Mouse (Mus musculus): ENCODE results near the gene Dchs1. TPM values are rescaled to one million over a fixed set of nuclear protein-coding genes. Genes with fewer than 3 reads are reported as not detected.
"Not testable (repeated sequence)": the region's sequence is repeated elsewhere in the genome, so short reads cannot be mapped to it uniquely, and the experiment has no call there.

Gene Dchs1
- polyA plus RNA-seq, 1 experiment = 28.6 TPM

DNA sequence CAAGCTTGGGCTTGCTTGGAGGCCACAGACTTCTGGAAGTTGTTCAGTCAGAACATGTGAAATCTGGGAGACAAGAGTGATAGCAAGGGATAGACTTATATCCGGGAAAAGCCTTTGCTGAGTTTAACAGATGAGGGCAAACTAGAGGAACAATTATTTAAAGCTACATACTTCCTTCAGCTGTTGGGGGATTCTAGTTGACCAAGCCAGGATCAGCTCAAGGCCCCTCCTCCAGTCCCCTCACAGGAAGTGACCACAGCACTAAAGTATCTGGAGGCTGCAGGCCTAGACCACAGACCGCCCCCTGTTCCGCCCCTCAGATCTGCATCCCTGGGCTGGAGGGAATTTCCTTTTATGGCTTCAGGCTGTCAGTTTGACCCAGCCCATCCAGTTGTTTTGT is 48.5 kb downstream of the Dchs1 start:
- Histone ChIP-seq H3K4me3 (ENCODE audit: insufficient read depth, low read length) (peak overlapping the region; percentile 99), H3K4me1 (ENCODE audit: control insufficient read depth, insufficient read depth, low read length) (peaks cover 9% of the 10 kb centered on the region), H3K27ac (ENCODE audit: insufficient read depth, low read length) (peak overlapping the region; percentile 99)
- TF ChIP-seq CTCF (IDR thresholded peaks at IDR 0.05; ENCODE audit: borderline replicate concordance, insufficient read depth, low read length) (no peak), POLR2A (IDR thresholded peaks at IDR 0.05; ENCODE audit: low read depth, low read length) (peak; percentile 67)

DNA sequence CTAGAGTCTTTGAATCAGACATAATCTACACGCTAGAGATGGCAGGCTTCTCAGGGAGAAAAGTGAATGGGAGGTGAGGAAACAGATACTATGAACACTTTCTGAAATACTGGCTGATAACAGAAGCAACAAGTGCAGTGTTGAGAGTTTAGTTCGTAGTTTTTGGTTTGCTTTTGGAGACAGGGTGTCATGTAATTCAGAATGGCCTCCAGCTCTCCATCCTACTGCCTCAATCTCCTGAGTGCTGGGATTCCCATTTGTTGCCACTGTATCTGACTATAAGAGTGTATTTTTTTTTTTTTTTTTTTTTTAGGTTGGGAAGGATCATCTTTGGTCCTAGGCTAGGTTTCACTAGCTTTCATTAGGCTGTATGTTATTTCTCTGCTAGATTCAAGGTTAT is 49.2 kb downstream of the Dchs1 start:
- TF ChIP-seq CTCF (IDR thresholded peaks at IDR 0.05; ENCODE audit: borderline replicate concordance, insufficient read depth, low read length) = no peak
- TF ChIP-seq POLR2A (IDR thresholded peaks at IDR 0.05; ENCODE audit: low read depth, low read length) = no peak
- Histone ChIP-seq H3K4me1 (ENCODE audit: control insufficient read depth, insufficient read depth, low read length) (peaks cover 9% of the 10 kb centered on the region), H3K27ac (ENCODE audit: insufficient read depth, low read length) (peak overlapping the region; percentile 99), H3K4me3 (ENCODE audit: insufficient read depth, low read length) (peak overlapping the region; percentile 99)

DNA sequence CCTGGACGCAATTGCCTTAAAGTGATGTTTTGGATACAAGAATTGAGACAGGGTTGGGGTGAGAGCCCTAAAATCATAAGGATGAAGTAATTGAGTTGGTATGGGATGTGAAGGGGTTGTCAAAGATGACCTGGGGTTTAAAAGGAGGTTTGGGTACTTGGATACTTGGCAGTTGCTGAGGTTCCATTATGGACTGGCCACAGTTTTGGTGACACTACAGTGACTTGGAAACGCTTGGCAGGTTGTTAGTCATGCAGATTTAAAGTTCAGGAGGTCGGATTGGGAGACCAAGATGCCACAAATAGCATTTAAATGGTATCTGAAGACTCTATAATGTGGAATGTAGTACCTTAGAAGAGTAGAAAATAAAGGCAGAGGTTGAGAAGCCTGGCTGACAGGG is 49.8 kb downstream of the Dchs1 start:
- Histone ChIP-seq H3K4me1 (ENCODE audit: control insufficient read depth, insufficient read depth, low read length) (peaks cover 9% of the 10 kb centered on the region), H3K4me3 (ENCODE audit: insufficient read depth, low read length) (peak overlapping the region; percentile 99), H3K27ac (ENCODE audit: insufficient read depth, low read length) (peak overlapping the region; percentile 99)
- TF ChIP-seq POLR2A (IDR thresholded peaks at IDR 0.05; ENCODE audit: low read depth, low read length) (peak; percentile 18; the same call in 1 of the 2 replicates), CTCF (IDR thresholded peaks at IDR 0.05; ENCODE audit: borderline replicate concordance, insufficient read depth, low read length) (no peak)

DNA sequence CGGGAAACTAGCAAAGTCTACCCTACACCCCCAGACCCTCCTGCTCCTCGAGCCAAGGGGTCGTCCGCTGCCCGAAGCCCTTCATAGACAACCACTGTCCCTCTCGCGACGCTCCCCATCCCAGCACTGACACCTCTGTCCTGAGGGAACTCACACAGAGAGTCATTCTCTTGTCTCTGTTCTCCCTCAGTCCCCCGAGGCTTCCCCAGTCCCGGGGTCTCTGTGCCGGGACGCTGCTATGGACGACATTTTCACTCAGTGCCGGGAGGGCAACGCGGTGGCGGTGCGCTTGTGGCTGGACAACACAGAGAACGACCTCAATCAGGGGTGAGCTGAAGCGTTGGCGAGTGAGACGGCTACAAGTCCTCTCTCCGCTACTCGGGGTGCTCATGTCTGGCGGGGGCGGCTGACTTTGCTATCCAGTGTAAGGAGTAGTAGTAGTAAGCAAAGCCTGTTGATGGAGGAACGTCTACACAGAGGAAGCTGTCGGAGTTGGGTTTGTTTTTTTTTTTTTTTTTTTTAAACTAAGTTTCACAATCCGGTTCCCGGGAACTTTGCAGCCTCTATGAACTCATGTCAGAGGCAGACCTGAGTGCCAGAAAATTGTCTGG is 50.4 kb downstream of the Dchs1 start, which contains the start of gene Rrp8:
Gene Rrp8, minus strand, starts transcription at position 475 of the 611 bp plus-strand sequence.
- Histone ChIP-seq H3K4me1 (ENCODE audit: control insufficient read depth, insufficient read depth, low read length) (peaks cover 9% of the 10 kb centered on the region), H3K4me3 (ENCODE audit: insufficient read depth, low read length) (peak within 1 kb of the TSS; percentile 99), H3K27ac (ENCODE audit: insufficient read depth, low read length) (peak within 1 kb of the TSS; percentile 99)
- no peak for TF ChIP-seq CTCF (IDR thresholded peaks at IDR 0.05; ENCODE audit: borderline replicate concordance, insufficient read depth, low read length)
- TF ChIP-seq POLR2A (IDR thresholded peaks at IDR 0.05; ENCODE audit: low read depth, low read length) = peak; percentile 33; the same call in 1 of the 2 replicates

DNA sequence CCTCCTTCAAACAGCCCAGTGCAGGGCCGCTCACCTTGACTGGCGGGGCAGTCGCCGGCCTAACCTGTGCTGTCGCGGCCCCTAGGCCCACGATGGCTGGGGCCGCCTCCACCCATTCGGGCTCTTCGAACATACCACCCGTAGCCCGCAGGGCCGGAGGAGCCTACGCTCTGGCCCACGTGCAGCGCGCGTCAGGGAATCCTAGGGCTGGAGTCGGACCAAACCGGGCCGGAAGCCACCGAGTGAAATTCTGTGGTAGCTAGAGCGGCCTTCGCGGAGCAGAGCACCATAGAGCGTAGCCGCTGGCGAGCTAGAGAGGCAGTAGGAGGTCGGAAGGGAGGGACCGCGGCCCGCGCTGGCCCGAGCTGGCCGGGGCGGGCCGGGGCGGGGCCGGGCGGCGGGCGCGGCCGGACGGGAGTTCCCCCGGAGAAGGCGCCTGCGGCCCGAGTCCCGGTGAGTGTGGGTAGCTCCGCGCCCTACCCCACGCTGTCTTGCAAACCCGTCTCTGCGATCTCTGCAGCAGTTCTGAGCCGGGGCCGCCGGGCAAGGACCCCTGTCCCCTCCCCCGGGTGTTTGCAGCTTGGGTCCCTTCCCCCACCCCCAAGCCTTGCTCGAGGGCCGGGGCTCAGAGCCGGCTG is 51.1 kb downstream of the Dchs1 start, which contains the start of gene Ilk:
Gene Ilk, plus strand, starts transcription at position 329 of the 638 bp plus-strand sequence.
- H3K4me3 ChIP-seq (ENCODE audit: insufficient read depth, low read length) = peak within 1 kb of the TSS; percentile 99
- TF ChIP-seq POLR2A (IDR thresholded peaks at IDR 0.05; ENCODE audit: low read depth, low read length) (peak; percentile 73), CTCF (IDR thresholded peaks at IDR 0.05; ENCODE audit: borderline replicate concordance, insufficient read depth, low read length) (no peak)
- H3K27ac ChIP-seq (ENCODE audit: insufficient read depth, low read length) = peak within 1 kb of the TSS; percentile 99
- peaks cover 9% of the 10 kb centered on the region for H3K4me1 ChIP-seq (ENCODE audit: control insufficient read depth, insufficient read depth, low read length)

DNA sequence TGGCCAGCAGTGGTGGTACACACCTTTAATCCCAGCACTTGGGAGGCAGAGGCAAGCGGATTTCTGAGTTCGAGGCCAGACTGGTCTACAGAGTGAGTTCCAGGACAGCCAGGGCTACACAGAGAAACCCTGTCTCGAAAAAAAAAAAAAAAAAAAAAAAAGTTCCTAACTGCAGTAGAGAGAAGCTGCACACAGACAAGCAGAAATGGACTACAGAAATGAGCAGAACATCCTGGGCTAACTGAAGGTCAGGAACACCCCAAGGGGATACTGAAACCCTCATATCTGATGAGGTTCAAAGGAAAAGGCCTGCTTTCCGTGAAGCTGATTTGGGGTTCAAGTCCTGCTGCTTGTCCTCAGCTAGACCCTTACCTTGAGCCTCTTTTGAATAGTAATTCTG is 52.0 kb downstream of the Dchs1 start:
- not testable (repeated sequence) for H3K4me1 ChIP-seq (ENCODE audit: control insufficient read depth, insufficient read depth, low read length)
- H3K27ac ChIP-seq (ENCODE audit: insufficient read depth, low read length) = peak overlapping the region; percentile 78
- H3K4me3 ChIP-seq (ENCODE audit: insufficient read depth, low read length) = peak overlapping the region; percentile 87

DNA sequence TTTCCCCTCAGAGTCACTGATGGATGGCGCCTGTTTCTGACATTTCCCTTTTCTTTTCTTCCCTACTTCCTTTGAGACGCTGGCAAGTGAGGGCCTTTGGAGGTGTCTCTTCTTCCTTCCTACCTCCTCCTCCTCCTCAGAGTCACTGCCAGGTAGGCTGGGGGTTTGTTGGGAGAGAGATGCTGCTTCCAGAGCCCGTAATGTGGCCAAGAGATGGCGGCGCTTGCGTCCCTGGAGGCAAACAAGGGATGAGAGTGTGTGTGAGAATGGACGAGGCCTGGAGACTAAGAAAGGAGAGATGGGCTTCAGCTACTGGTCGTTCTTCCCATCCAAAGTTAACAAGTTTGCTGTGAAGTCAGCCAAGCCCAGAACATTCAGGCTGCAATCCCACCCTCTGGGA is 52.6 kb downstream of the Dchs1 start:
- Histone ChIP-seq H3K27ac (ENCODE audit: insufficient read depth, low read length) (no peak overlapping the region), H3K4me3 (ENCODE audit: insufficient read depth, low read length) (peak overlapping the region; percentile 87), H3K4me1 (ENCODE audit: control insufficient read depth, insufficient read depth, low read length) (peaks cover 2% of the 10 kb centered on the region)
- TF ChIP-seq POLR2A (IDR thresholded peaks at IDR 0.05; ENCODE audit: low read depth, low read length) (no peak), CTCF (IDR thresholded peaks at IDR 0.05; ENCODE audit: borderline replicate concordance, insufficient read depth, low read length) (no peak)

DNA sequence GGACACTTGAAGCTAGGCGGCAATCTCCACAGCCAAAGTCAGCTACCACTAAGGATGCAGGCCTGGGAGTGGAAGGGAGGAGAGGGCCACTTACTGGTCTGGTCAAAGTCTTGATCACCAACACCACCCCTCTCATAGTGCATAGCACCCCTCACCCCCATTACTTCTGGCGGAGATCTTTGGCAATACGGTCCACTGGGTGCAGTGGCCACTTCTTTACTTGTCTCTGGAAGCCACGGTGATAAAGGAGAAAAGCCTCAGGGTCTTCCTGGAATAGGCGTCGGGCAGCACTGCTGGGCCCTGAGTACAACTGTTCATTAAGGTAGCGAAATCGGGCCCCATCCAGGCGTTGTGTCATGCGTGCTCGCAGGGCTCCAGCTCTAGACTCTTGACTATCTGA is 53.6 kb downstream of the Dchs1 start:
- H3K4me3 ChIP-seq (ENCODE audit: insufficient read depth, low read length) = no peak overlapping the region
- TF ChIP-seq POLR2A (IDR thresholded peaks at IDR 0.05; ENCODE audit: low read depth, low read length) (no peak), CTCF (IDR thresholded peaks at IDR 0.05; ENCODE audit: borderline replicate concordance, insufficient read depth, low read length) (no peak)
- H3K27ac ChIP-seq (ENCODE audit: insufficient read depth, low read length) = no peak overlapping the region
- H3K4me1 ChIP-seq (ENCODE audit: control insufficient read depth, insufficient read depth, low read length) = no peaks in the 10 kb centered on the region

DNA sequence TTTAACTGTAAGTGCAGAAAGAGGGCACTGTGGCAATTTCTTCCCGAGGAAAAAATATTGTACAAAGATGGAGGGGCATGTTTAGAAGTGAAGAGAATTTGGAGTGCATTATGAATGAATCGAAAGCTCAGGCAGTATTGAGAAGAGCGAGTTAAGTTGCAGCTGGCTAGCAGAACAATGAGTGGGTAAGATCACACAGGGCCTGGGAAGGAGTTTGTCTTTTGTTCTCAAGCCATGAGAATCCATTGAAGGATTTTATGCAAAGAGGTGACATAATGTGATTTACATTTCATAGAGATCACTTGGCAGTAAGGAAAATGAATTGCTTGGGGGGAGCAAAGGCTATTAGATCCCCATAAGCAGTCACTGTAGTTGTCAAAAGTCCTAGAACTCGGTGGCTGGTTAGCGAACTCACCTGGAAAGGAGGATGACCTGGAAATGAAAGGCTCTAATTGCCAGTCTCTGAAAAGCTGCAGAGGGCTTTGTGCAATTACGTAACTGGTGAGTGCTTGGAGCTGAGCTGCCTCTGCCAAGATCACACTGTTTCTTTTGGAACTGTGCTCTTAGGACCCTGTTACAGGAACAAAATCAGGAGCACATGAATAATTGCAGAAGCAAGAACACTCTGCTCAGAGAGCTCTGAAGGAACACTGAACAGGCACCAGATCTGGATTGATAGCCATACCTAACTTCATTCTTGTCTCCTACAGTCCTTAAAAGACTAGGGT is 58.6 kb downstream of the Dchs1 start:
- Histone ChIP-seq H3K27ac (ENCODE audit: insufficient read depth, low read length) (no peak overlapping the region), H3K4me1 (ENCODE audit: control insufficient read depth, insufficient read depth, low read length) (no peaks in the 10 kb centered on the region), H3K4me3 (ENCODE audit: insufficient read depth, low read length) (no peak overlapping the region)
- TF ChIP-seq CTCF (IDR thresholded peaks at IDR 0.05; ENCODE audit: borderline replicate concordance, insufficient read depth, low read length) (no peak), POLR2A (IDR thresholded peaks at IDR 0.05; ENCODE audit: low read depth, low read length) (no peak)

DNA sequence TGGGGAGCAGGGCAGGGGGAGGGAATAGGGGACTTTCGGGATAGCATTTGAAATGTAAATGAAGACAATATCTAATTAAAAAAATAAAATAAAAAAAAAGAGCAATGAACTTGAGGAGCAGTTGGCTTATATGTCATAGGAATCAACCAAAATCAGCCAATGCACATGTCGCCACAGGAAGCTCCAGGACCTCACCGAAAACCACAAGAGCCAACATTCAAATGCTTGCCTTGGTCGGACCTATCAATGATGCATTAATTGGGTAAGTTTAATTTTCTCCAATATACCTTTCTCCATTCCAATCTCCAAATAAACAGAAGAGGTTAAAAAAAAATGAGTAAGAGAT is 60.5 kb downstream of the Dchs1 start:
- Histone ChIP-seq H3K27ac (ENCODE audit: insufficient read depth, low read length) (no peak overlapping the region), H3K4me3 (ENCODE audit: insufficient read depth, low read length) (no peak overlapping the region), H3K4me1 (ENCODE audit: control insufficient read depth, insufficient read depth, low read length) (peaks cover 3% of the 10 kb centered on the region; the same call in 1 of the 2 replicates)
- no peak for TF ChIP-seq POLR2A (IDR thresholded peaks at IDR 0.05; ENCODE audit: low read depth, low read length)
- no peak for TF ChIP-seq CTCF (IDR thresholded peaks at IDR 0.05; ENCODE audit: borderline replicate concordance, insufficient read depth, low read length)

Measured in embryonic fibroblast, embryonic 13.5 days (primary cell).